Mouse (Mus musculus) CD4-positive, CD25-positive, alpha-beta regulatory T cell, adult 4 months (primary cell): ENCODE data around the gene Rad51b. TPM values are rescaled to one million over a fixed set of nuclear protein-coding genes. Genes with fewer than 3 reads are reported as not detected.

Experiments
- ATAC-seq: one replicate; pipeline ENCODE4 v1.8.0; 2017
- polyA plus RNA-seq, 2 experiments: library from polyadenylated mRNA; unstranded; fragments of 100-300 nt; shearing (Covaris generic); gene quantifications; one replicate each; pipeline ENCODE4 v1.2.1; 2017

Rad51b gene
- polyA plus RNA-seq, 2 experiments from 2014 or later: 3.7 to 4.5 TPM

DNA sequence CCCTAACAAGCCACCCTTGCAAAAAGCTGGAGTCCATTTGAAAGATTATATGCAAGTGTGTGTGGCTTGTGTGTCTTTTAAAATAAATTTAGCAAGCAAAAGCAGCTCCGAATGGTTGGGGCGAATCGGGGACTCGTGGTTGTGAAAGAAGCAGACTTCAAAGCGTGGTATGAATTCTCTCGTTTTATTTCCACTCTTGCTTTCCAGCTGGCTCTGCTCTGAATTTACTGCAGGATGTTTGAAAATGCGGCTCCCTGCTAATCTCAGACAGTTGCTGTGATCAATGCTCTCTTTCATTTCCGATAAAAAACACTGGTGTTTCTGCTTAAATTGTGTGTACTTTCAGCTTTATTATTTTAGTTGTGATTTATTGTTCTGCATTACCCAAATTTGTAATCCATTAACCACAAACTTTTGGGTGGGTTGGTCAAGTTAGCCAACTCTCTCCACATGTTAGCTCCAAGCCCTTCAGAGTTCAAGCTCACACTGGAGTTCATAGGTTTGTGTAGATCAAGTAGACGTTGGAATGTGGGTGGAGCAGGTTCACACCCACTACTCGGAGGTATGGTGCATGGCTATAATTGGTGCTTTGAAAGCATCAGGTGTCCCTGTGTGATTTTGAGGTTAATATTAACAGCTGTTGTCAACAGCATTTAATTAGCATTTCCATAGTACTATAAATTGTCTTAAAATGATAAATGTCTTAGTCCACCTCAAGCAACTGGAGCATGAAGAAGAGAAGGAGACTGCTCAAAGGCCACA, 366.2 kb downstream of the Rad51b start:
- ATAC-seq: peak; percentile 53

DNA sequence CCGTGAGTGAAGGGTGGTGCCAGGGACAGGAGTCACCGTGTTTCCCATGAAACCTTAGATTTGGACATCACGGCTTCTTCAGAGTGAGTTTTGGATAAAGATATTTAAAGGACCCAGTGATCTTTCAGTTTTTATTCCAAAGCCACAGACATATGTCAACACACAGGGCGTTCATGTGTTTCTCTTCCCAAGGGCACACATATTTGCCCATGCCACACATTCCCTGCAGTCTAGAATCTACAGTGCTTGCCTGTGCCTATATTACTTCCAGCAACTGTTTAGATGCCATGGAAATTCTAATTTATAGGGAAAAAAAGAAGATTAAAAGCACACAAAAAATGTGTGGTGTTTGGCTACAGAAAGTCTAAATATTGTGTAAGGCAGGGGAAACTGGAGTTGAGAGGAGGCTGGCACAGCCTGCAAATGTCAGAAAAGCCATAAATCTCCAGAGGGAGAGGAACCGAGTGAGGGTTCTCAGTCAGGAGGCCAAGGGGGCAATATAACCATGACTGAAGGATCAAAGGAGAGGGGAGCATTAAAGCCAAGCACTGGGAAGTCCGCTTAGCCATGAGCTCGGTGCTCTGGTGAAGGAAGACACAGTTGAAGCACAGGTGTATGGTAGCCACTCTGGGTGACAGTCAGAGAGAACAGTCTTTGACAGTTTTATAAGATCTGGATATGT, 367.0 kb downstream of the Rad51b start:
- ATAC-seq: no peak

DNA sequence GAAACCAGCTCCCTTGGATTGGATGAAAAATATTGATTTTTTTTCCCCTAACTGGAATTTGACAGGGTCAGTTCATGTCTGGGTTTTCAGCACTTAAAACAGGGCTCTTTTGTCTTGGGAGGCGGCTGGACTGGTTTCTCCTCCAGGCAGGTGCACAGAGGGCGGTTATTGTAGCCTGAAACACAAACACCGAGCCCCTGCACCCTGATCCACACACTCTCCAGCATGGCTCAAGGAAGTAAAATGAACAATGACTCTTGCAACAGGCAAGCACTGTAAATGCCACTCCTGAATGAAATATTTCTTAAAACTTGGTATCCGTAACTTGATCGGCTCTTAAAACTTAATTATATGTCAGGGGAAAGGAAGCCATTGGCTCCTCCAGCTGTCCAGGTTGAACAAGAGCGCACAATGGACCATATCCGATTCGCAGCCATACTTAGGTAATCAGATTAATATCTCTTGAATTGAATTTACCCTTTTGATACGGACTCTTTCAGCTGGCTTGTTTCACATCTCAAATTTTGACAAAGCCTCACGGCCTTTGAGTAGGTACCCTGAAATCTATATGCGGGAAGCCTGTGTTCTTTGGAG, 377.9 kb downstream of the Rad51b start:
- ATAC-seq: no peak

DNA sequence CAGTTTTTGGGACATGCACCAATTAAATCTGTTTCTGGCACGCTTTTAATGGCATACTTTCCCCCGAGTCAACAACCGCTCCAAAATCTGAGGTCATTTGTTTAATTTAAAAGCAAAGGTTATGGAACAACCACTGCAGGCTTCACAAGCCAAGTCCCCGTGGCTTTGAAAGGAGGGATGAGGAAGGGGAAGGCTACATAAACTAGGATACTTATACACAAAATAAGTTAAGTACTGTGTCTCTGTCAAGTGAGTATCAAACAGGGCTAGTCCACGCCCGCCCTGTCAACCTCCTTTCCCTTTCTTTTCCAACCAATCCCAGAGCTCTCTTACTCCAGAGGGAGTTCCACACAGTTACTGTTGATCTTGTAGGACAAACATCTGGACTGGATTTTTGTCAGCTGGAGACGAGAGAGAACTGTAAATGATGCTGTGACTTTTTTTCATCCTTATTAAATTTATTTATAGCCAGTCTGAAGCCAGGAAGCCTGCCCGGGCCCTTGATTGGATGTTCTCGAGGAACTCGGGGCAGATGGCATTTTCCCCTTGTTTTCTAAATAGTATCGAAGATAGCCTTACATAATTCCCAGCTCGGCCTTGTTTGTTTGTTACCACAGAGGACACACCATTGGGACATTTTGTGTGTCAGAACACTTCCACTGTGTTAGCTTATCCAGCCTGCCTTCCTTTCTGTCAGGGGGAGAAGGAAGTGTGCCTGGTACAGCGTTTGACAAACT, 378.5 kb downstream of the Rad51b start:
- ATAC-seq: no peak

DNA sequence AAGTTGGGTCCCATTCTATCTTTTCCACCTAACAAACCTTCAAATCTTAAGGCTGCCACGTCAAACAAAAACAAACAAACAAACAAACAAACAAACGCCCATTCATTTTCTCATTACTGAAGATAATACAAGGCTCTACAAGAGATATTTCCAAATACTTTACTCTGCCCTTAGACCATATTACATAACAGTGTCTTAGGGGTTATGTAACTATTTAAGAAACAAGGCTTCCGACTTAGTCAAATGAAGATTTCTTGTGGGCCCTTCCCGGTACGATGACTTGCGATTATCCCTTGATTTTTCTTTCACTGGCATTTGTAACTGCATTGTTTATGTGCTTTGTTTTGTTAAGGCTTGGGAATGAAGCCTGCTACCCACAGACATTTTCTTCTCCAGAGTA, 379.2 kb downstream of the Rad51b start:
- ATAC-seq: no peak

DNA sequence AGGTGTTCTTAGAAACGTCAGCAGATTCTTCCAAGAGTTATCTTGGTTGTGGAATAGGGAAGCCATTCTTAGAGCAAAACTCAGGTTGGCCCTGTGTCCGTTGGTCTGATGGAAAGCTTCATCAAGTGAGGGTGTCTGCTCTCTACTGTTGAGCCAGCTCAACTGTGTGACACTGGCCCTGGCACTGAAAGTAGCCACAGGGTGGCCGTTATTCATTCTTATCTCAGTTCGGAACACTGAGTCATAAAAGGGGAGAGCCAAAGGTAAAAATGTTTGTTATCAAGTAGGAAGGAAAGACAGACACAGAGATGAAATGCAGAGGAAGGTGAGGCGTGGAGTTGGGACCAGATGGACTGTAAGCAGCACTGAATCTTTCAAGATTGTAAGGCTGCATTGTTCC, 379.8 kb downstream of the Rad51b start:
- no peak for ATAC-seq

DNA sequence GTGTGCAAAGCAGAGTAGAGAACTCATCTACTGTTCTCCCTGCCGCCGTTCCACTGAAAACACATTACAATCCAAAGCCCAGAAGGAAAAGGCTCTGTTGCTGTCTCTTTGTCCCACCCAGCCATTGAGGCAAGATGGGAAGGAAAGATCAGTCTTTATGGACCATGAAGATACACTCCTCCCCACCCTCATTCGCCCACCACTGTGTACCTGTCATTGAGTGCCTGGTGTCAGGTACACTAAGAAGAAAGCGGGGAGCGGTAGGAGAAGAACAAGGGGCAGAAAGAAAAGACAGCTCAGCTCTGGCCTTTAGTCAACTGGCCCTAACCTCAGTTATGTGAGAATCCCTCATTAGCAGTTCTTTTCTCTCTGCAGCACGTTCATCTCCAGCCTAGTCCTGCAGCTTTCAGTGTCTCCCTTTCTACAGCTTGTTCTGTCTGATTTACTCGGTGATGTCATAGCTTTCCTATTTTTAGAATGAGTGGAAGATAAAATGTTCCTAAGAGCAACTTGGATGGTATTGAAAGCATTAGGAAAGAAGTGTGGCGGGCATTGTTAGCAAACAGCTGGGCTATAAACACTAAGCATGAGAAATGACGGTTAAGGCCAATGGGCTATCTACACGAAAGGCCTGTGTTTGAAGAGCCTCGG, 382.3 kb downstream of the Rad51b start:
- ATAC-seq: no peak

DNA sequence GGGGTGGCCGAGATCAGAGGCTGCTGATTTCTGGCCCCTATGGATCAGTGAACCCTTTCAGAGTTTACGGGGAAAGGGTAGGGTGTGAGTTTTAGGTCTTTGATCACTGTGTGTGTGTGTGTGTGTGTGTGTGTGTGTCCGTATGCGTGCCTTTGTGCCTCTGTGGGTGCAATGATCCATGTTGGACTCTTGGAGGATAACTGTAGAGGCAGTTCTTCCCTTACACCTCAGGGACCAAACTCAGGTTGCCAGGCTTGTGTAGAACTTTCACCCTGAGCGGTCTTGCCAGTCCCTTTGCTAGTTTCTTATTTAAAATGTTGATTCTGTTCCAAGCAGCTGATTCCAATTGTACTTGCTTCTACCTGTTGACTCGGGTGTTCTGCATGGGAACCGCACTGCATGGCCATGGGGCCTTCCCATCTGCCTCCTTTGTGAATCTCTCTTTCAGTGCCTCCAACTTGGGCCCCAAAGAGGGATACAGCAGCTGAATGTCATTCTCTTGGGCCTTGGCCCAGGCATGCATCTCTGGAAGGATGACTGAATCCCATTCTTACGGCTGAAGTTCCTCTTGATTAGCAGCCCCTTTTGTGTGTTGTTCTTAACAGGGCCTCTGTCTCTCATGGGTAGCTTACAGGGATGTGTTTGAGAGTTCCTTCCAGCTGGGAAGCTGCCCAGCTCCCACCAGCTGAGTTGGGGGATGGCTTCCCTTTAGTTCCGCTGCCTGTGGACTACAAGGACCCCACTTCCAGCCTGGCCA, 383.0 kb downstream of the Rad51b start:
- ATAC-seq: no peak

DNA sequence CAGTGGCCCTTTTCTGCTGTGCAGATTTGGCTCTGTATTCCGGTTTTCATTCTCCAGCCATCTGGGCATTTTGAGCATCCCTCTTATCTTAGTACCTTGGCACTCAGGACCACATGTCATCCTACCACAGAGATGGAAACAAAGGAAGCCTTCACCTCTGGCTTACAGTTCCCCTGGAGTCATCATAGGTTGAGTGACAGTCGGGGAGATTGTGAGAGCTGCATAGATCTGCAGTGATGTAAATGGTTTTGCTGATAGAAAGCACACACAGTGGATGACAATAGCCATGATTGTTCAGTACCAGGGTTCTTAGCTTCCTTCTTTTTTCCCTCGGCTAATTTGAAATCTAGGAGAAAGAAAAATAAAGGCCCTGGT, 383.6 kb downstream of the Rad51b start:
- ATAC-seq: no peak

DNA sequence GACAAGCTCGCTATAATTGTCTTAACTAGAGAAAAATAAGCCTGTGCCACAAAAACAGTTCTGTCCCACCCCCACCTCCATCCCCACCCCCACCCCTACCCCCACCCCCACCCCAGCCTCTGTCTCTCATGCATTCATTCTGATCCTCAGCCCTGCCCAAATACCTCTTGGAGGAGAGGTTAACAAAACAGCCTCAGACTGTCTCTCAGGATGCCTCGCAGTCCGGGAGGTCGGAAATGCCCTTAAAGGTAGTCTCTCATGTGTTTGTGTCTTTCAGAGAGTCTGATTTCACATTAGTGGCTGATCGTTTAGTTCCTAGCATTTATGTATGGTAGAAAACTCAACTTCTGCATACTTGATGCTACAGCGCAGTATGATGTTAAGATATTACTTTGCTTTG, 384.5 kb downstream of the Rad51b start:
- ATAC-seq: no peak

DNA sequence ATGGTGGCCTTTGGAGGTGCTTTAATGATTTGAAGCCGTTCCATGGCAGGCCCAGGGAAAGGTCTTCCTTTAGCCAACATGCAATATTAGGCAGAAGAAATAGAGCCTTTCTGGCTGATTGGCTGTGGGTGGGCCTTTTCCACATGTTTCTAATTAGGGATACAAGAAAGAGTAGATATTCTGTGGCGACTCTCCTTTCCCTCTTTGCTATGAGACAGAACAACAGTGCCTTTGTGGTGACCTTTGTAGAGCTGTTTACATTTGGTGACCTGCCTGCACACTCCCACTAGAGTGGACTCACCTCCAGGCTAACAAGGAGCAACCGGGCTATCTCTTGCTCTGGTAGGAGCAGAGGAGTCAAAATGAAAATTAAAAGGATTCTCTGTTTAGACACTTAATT, 386.3 kb downstream of the Rad51b start:
- no peak for ATAC-seq

DNA sequence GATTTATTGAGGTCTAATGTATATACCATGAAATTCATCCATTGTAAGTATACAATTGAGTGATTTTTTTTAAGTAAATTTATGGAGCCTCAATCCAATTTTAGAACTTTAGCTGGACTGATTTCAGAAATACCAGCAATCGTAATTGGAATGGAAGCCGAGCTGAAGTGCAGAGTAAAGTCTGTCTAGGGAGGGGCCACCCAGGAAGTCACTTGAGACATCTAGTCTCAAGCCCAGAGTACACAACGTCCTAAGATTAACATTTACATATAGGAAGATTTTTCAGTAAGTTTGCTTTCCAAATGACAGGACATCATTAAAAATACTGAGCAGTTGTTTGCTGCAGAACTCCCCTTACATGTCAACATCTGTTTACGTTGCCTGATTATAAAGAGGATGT, 386.7 kb downstream of the Rad51b start:
- ATAC-seq: peak; percentile 71

DNA sequence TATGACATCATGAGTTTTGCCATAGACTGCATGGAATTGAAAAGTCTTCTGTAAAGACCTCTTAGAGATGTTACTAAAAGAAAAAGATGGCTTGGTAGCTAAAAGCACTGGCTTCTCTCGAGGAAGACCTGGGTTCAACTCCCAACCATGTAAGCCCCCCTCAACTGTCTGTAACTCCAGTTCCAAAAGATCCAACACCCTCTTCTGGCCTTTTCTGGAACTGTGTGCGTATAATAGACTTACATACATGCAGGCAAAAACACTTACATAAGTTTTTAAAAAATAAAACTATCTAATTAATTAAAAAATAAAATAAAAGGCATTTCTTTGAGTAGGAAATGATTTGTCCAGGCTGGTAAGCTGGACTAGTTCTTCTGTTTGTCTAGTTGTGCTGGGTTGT, 387.3 kb downstream of the Rad51b start:
- ATAC-seq: no peak

DNA sequence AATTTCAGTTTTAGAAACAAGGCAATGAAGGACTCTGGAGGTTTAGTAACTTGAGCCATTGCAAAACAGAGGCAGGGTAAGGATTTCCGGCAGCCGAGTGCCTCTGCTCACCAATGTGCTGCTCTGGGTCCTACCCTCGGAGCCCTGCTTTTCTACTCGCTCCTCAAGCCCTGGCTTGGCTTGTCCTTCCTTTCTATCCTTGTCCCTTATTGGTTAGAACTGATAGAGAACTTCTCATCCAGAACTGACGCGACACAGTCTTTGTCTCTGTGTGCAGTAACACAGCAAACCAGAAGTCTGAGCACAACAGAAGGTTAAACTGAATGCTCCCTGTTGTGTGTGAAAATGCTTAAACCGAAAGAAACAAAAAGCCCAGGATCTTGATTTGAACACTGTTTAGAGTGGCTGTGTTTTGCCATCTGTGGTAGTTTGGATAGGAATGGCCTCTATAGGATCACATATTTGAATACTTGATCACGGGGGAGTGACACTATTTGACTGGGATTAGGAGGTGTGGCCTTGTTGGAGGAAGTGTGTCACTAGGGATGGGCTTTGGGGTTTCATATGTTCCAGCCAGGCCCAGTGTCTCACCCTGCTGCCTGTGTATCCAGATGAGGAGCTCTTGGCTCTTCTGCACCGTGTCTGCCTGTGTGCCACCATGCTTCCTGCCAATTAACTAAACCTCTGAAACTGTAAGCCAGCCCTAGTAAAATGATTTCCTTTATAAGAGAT, 389.7 kb downstream of the Rad51b start:
- ATAC-seq: no peak

DNA sequence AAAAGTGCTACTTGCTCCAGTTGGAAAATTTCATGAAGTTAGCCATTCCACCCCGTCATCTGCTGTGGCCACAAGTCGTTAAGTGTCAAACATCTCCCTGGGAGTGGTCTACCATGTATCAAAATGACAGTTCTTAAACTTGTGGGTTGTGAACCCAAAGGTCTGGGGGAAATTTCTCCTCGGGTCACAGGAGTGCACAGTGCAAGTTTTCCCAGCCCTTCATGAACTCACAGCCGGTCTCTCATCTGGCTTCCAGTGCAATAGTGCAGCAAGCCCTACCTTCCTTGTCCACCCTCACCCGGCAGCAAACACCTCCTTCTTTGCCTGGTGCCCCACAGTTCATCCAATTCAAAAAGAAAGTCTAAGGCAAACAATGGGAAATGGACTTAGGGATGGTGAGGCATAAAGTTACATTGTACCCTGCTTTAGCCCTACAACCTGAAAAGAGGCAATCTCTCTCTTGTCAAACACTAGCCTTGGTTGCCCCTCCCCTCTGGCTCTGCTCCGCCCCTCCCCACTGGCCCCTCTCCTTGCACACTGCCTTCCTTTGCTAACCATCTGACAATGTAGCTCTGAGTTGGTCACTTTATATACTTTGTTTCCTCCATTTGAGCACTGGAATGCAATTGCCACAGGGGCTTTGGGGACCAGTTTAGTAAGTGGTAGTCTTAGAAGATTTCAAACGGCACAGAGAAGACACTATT, 390.8 kb downstream of the Rad51b start:
- no peak for ATAC-seq

DNA sequence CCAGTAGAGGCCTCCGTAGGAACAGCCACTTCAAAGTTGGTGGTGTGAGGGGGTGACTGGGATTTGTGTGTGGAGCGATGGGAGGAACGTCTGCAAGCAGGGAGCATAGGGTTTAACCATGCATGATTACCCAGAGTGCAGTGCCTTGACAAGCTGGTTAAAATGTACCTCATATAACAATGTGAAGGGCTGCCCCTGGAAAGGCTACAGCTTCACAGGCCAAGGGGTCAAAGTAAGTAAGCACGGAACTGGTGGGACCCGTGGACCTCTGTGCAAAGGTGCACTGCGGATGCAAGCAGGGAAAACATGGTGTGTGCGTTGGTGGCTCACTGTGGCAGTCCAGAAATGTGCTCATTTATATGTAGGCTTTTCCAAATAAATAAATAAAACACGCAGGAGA, 392.2 kb downstream of the Rad51b start:
- ATAC-seq: no peak

DNA sequence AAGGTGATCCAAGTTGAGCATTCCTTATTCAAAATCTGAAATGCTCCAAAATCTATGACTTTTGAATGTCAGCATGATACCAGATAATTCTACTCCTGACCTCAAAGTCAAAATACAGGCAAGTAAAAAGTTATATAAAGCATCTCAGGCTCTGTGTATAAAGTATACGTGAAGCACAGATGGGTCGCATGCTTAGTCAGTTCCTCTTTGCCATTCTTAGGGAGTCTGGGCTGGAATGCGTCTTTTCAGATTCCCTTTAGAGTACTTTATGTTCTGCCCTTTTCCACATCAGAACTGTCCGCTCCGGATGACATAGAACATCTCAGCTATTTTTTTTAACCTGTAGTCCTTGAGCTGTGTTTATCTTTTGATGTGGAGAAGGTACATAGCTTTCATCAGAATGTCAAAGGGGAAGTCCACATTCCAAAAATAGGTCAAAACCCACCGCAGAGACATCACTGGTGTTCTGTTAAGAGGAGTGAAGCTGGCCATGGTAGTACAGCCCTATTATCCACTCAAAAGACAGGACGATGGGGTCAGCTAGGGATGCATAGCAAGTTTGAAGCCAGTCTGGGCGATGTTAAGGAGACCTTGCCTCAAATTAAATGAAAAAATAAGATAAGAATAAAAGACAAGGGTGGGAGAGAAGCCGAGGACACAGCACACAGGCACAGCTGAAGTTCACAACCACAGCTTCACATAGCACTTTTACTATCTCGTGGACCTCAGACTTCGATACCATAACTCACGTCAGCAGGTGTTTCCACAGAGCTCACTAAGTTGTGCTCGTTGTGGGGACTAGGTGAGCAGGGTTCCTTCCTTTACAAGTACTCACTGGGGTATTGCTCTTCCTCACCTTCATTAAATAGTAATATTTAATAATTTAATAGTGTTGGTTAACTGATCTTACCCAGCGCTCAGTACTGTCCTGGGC, 395.1 kb downstream of the Rad51b start:
- ATAC-seq: peak; percentile 86

DNA sequence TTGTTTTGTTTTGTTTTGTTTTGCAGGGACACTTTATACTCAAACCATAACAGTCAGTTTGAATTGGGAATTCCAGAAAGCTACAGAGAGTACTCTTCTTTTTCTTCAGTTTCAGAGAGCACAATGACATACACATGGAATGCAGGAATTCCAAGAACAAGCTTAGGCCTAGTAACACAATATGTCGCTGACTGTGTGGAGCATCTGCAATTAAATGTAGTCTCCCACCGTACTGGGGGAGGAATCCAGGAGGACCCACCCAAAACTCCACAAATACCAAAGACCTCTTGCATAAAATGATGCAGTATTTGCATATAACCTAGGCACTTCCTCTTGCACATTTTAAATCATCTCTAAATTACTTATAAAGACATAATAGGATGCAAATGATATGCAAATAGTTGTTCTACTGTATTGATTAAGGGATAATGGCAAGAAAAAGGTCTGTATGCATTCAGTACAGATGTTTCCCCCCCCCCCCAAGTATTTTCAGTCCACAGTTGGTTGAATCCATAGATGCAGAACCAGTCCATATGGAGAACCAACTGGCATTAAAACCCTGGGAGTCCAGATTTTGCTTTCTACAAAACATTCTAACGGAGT, 398.9 kb downstream of the Rad51b start:
- ATAC-seq: no peak

DNA sequence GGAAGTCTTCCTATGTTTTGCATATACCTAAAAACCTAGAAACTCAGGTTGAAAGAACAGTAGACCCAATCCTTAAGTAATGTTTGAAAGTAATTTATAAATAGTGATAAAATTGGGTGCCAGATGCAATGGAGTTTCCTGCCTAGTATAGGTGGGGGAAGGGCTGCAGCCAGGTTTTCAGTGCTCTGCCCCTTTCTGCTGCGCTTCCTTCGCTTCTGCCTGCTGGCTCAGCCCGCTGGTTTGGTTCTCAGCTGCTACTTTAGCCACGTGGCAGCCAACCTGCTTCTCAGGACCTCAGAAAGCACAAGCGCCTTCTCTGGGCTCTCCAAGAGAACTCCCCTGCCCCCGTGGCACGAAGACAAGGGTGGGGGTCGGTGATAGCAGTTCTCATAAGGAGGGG, 406.5 kb downstream of the Rad51b start:
- peak; percentile 68 for ATAC-seq
